Mouse (Mus musculus): ENCODE results near the gene Nr1d1. TPM values are rescaled to one million over a fixed set of nuclear protein-coding genes. Genes with fewer than 3 reads are reported as not detected.

The Nr1d1 gene
- polyA plus RNA-seq, 1 experiment from 2014 or later: 1.7 TPM

DNA sequence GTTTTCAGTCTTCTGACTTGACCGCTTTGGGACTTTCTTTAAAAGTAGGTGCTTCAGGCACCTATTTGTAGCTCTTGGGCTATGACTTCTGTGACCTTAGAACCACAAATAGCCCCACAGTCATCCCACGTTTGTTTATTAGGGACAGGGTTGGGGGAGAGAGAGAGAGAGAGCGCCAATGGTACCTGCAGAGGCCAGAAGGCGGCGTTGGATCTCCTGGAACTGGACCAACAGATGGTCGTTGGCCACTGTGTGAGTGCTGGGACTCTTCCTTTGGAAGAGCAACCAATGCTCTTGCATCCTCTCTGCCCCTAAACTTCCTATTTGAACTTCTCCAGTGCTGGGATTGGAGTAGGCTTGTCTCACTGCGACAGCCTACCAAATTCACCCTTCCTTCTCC is 12.1 kb upstream of the Nr1d1 start:
- peak overlapping the region; percentile 72; the same call in 1 of the 2 replicates for H3K27ac ChIP-seq
- H3K4me3 ChIP-seq: no peak overlapping the region
- H3K36me3 ChIP-seq: no peaks in the 10 kb centered on the region
- no peaks in the 10 kb centered on the region for H3K27me3 ChIP-seq
- no peaks in the 10 kb centered on the region for H3K9me3 ChIP-seq
- H3K4me1 ChIP-seq: peaks cover 51% of the 10 kb centered on the region
- H3K9ac ChIP-seq: no peak overlapping the region
- 32% methylated on average over 7 of the region's 7 CpGs for WGBS
- ATAC-seq (ENCODE audit: insufficient number of reproducible peaks, insufficient read depth, low FRiP score, low TSS enrichment): no peak
- 0 out of 2 replicates have a peak overlapping the region, but pooled peaks have one; percentile 40 for H3K4me2 ChIP-seq (replicated peaks)

DNA sequence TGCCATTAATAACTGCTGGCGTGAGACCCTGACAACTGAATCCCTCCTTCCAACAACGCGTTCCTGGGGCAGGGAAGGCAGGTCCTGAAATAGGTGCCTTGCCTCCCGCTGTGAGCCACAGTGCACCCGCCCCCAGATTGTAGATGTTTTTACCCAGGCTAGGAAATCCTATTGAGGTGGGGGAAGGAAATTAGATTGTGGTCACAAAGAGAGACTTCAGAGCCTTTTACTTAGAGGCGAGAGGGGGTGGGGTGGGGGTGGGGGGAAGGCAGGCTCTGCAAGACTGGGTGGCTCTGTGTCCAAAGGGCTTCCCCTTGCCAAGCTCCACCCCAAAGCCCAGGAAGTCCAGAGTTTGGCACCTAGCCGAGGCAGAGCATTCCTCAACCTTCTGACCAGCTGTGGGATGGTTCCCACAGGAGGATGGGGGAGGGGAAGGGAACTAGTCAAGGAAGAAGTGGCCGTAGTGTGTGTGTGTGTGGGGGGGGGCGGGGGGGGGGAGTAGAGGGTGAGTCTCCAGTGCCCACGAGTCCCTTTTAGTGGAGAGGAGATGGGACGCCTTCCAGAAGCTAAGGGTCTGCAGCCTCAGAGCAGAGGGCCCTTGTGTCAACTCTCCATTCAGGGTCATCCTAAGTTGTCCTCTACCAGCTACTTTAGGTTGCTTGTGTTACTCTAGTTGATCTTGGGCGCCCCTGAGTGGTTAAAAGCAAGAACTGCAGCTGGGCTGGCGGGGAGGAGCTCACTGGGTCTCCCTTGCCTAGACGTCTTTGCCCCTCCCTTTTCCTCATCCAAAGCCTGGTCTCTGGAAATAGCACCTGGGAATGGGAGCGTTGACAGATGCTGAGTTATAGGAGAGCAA is 11.5 kb upstream of the Nr1d1 start:
- H3K27ac ChIP-seq: peak overlapping the region; percentile 72
- H3K4me1 ChIP-seq: peaks cover 58% of the 10 kb centered on the region
- no peaks in the 10 kb centered on the region for H3K27me3 ChIP-seq
- 0 out of 2 replicates have a peak overlapping the region, but pooled peaks have one; percentile 4 for H3K4me3 ChIP-seq
- 0 out of 2 replicates have a peak, but pooled peaks have one; percentile 3 for ATAC-seq (ENCODE audit: insufficient number of reproducible peaks, insufficient read depth, low FRiP score, low TSS enrichment)
- no peak overlapping the region for H3K9ac ChIP-seq
- 2% methylated on average over 14 of the region's 15 CpGs for WGBS
- H3K36me3 ChIP-seq: no peaks in the 10 kb centered on the region
- H3K9me3 ChIP-seq: no peaks in the 10 kb centered on the region
- peak overlapping the region; percentile 40 for H3K4me2 ChIP-seq (replicated peaks)

DNA sequence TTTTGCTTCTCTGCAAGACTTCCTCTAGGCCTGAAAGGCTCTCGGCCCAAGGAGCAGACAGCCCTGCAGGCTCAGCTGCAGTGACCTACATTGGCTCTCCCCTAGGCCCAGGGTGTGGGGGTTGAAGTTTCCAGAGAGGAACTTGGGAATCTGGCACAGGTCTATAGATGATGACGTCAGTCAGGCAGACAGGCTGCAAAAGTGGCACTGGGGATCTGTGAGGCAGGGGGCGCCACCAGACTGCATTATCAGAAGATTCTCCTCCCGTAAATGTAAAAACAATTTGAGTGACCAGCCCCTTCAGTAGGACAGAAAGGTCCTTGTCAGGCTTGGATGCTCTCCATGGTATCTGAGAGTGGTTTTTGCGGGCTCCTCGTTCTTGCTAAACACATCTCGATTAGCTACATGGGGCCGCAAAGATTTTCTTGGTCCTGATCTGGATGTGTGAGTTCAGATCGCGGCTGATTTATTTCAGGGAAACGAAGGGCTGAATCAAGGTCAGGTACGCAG is 10.7 kb upstream of the Nr1d1 start:
- Histone ChIP-seq H3K4me3 (no peak overlapping the region), H3K9me3 (no peaks in the 10 kb centered on the region), H3K36me3 (no peaks in the 10 kb centered on the region), H3K27ac (peak overlapping the region; percentile 72), H3K4me2 (replicated peaks) (peak overlapping the region; percentile 40), H3K27me3 (no peaks in the 10 kb centered on the region), H3K9ac (no peak overlapping the region), H3K4me1 (peaks cover 59% of the 10 kb centered on the region)
- ATAC-seq (ENCODE audit: insufficient number of reproducible peaks, insufficient read depth, low FRiP score, low TSS enrichment): no peak
- 9% methylated on average over 12 of the region's 12 CpGs for WGBS

DNA sequence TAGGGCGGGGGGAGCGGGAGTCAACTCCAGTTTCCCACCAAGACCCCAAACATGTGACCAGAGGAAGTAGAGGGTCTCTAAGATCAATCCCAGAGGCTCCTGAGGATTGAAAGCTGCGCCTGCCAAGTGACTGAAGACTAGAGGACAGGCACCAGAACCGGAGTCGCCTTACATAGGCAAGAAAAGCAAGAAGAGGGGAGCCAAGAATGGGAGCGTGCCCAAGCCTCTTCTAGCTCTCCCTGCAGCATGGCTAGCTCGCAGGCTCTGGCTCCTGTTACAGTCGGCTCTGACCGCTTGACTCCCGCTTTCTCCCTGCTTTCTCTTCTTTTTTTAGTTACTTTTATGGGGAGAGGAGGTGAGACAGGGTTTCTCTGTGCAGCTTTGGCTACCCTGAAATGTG is 10.1 kb upstream of the Nr1d1 start:
- ATAC-seq (ENCODE audit: insufficient number of reproducible peaks, insufficient read depth, low FRiP score, low TSS enrichment): no peak
- WGBS: 53% methylated on average over 10 of the region's 10 CpGs
- Histone ChIP-seq H3K27me3 (no peaks in the 10 kb centered on the region), H3K4me1 (peaks cover 59% of the 10 kb centered on the region), H3K4me3 (no peak overlapping the region), H3K9me3 (no peaks in the 10 kb centered on the region), H3K9ac (no peak overlapping the region), H3K27ac (peak overlapping the region; percentile 72), H3K4me2 (replicated peaks) (0 out of 2 replicates have a peak overlapping the region, but pooled peaks have one; percentile 40), H3K36me3 (no peaks in the 10 kb centered on the region)

DNA sequence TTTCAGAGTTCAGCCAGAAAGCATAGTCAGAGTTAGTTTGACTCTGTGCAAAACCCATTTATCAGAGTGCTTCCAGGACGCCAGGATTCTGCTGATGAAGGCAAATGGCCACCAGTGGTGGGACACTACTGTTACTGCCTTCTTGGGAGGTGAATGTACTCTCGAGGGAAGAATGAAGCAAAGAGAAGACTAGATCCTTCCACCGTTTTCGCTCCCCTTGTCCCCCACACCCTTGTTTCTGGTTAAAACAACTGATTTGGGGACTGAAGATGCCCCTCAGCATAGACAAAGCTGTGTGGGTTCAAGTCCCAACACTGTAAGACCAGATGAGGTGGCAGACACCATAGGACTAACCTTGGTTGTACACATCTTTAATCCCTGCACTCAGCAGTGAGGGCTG is 9.0 kb upstream of the Nr1d1 start:
- Histone ChIP-seq H3K4me1 (peaks cover 59% of the 10 kb centered on the region), H3K4me3 (no peak overlapping the region), H3K27me3 (no peaks in the 10 kb centered on the region), H3K9ac (no peak overlapping the region), H3K27ac (peak overlapping the region; percentile 92; the same call in 1 of the 2 replicates), H3K36me3 (no peaks in the 10 kb centered on the region), H3K4me2 (replicated peaks) (no peak overlapping the region), H3K9me3 (no peaks in the 10 kb centered on the region)
- ATAC-seq (ENCODE audit: insufficient number of reproducible peaks, insufficient read depth, low FRiP score, low TSS enrichment): no peak
- WGBS: 75% methylated on average over 4 of the region's 4 CpGs

DNA sequence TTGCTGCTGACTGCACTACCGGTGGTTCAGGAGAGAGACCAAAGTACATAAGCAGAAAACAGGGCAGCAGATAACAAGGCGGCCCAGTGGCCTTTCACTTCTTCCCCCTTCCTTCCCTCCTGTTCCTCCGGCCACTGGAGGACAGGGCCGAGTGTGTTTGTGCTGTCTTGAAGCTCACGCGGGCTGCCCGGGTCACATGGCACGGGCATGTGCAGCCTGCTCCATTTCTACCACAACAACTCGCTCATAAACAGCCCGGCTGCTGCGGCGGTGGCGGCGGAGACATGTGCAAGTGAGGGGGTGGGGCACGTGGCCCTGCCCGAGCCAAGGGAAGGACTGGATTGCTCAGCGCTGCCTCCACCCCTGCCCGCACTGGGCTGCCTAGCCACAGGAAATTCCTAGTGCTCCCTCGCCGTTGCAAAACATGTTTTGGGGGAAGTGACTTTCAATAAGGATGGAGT is 8.1 kb upstream of the Nr1d1 start:
- Histone ChIP-seq H3K4me2 (replicated peaks) (peak overlapping the region; percentile 46), H3K9me3 (no peaks in the 10 kb centered on the region), H3K4me3 (peak overlapping the region; percentile 12), H3K36me3 (no peaks in the 10 kb centered on the region), H3K4me1 (peaks cover 54% of the 10 kb centered on the region), H3K9ac (peak overlapping the region; percentile 38), H3K27me3 (no peaks in the 10 kb centered on the region), H3K27ac (peak overlapping the region; percentile 92)
- peak; percentile 32; the same call in 1 of the 2 replicates for ATAC-seq (ENCODE audit: insufficient number of reproducible peaks, insufficient read depth, low FRiP score, low TSS enrichment)
- WGBS: 2% methylated on average over 20 of the region's 20 CpGs

DNA sequence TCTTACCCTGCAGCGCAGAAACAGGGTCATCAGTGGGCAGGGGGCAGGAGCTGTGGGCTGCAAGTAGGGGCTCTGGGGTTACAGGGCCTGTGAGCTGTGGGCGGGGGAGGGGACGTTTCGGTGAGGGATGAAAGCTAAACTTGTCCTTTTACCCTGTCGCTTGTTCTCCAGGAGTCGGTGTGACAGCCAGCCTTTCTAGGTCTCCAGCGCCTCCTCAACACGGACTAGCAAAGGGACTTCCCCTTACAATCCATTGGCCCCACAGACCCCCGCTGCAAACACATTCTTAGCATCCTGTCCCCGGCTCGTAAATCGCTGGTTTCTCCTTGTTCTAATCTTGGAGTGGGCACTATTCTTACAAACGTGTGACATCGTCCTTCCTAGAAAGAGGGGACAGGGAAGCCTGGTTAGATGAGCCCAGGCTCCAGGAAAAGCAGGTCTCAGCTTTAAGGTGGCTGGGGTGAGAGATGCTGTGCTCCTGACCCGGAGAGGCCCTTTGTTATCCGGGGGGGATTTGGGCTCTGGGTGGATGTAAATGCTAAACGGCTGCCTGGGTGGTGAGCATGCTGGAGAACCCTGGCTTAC is 7.6 kb upstream of the Nr1d1 start:
- 3% methylated on average over 17 of the region's 17 CpGs for WGBS
- H3K9me3 ChIP-seq: no peaks in the 10 kb centered on the region
- H3K4me2 ChIP-seq (replicated peaks): peak overlapping the region; percentile 46
- H3K4me3 ChIP-seq: peak overlapping the region; percentile 12
- no peaks in the 10 kb centered on the region for H3K27me3 ChIP-seq
- ATAC-seq (ENCODE audit: insufficient number of reproducible peaks, insufficient read depth, low FRiP score, low TSS enrichment): no peak
- H3K36me3 ChIP-seq: no peaks in the 10 kb centered on the region
- H3K27ac ChIP-seq: peak overlapping the region; percentile 92
- peak overlapping the region; percentile 38 for H3K9ac ChIP-seq
- H3K4me1 ChIP-seq: peaks cover 55% of the 10 kb centered on the region

DNA sequence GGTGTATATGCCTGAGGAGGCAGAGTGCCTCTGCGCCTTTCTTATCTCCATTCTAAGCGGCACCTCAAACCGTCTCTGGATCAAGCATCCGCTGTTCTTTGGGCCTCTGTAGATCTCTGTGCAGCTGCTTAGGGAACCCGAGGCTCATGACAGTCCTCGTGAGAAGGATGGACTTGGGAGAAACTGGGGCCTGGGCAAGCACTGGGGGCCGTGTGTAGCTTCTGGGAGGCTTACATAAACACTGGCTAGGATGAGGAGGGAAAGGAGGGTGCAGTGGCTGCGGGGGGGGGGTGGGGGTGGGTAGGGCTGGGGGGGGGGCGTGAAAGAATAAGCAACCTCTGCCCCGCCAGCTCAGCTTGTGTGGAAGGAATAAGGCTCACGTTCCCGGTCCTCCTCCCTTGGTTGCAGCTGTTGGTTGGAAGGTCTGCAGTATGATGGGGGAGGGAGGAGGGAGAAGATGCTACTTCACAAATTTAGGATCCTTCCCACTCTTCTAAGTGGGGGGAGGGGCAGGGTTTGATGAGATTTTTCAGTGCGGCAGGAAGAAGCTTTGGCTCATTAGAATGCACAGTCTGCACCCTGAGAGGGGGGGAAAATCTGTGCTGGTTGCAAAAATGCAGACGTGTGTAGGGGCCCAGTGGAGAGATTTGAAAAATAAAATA is 6.8 kb upstream of the Nr1d1 start:
- Histone ChIP-seq H3K36me3 (no peaks in the 10 kb centered on the region), H3K4me1 (peaks cover 57% of the 10 kb centered on the region), H3K4me3 (no peak overlapping the region), H3K4me2 (replicated peaks) (peak overlapping the region; percentile 28; the same call in 1 of the 2 replicates), H3K27me3 (no peaks in the 10 kb centered on the region), H3K27ac (peak overlapping the region; percentile 92), H3K9ac (no peak overlapping the region), H3K9me3 (no peaks in the 10 kb centered on the region)
- WGBS: 13% methylated on average over 12 of the region's 14 CpGs
- no peak for ATAC-seq (ENCODE audit: insufficient number of reproducible peaks, insufficient read depth, low FRiP score, low TSS enrichment)

DNA sequence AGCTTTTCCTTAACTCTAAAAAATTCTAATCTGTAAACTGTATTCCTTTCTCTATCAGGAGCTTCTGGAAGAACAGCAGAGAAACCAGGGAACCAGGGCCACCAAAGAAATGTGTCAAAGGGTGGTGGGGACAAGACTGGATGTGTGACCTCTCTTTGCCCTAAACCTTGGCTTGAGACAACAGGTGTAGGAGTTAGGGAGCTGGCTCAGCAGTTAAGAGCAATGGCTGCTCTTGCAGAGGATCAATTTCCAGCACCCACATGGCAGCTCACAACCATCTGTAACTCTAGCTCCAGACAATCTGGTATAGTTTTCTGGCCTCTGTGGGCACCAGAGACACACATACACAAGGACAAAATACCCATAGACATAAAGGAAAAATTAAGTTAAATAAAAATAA is 2.8 kb upstream of the Nr1d1 start:
- H3K27ac ChIP-seq: peak overlapping the region; percentile 87
- no peaks in the 10 kb centered on the region for H3K9me3 ChIP-seq
- H3K4me1 ChIP-seq: peaks cover 59% of the 10 kb centered on the region
- no peak overlapping the region; the same call in 1 of the 2 replicates for H3K9ac ChIP-seq
- H3K36me3 ChIP-seq: no peaks in the 10 kb centered on the region
- no peak overlapping the region for H3K4me3 ChIP-seq
- H3K4me2 ChIP-seq (replicated peaks): no peak overlapping the region; the same call in 1 of the 2 replicates
- ATAC-seq (ENCODE audit: insufficient number of reproducible peaks, insufficient read depth, low FRiP score, low TSS enrichment): no peak
- H3K27me3 ChIP-seq: no peaks in the 10 kb centered on the region

DNA sequence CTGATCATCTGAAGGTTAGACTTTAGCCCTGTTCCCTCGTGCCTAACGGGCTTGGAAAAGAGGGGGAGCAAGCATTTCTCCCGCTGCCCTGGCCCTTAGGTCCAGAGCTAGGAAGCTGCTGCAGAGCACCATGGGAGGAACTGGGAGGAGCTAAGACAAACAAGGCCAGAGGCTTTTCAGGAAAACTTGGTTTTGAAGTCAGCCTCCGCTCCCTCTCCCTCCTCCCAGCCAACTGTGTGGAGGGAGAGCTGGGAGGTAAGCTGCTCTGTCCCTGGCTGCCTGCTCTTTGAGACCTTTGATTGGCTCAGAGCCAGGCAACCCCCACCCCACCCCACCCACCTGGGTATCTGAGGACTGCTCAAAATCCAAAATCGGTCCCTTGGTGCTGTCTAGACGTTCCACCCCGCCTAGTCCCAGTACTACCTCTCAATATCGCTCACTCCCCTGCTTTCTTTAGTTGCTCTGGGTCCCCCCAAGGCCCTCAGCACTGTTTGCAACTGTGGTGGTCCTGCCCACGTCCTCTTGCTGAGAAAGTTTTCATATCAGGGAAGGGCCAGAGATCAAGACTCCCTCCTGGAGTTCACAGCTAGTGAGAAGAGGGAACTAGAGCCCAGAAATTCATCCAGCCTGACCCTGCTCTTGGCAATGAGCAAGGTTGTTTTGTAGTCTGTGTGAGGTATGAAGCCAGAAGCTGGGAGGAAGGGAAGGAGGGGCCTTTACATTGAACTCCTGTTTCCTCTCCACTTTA is 1.9 kb upstream of the Nr1d1 start:
- H3K4me3 ChIP-seq: no peak overlapping the region
- H3K27ac ChIP-seq: peak overlapping the region; percentile 87
- H3K9ac ChIP-seq: peak overlapping the region; percentile 2; the same call in 1 of the 2 replicates
- ATAC-seq (ENCODE audit: insufficient number of reproducible peaks, insufficient read depth, low FRiP score, low TSS enrichment): 0 out of 2 replicates have a peak, but pooled peaks have one; percentile 7
- peak overlapping the region; percentile 12 for H3K4me2 ChIP-seq (replicated peaks)
- no peaks in the 10 kb centered on the region for H3K36me3 ChIP-seq
- H3K4me1 ChIP-seq: peaks cover 50% of the 10 kb centered on the region
- no peaks in the 10 kb centered on the region for H3K9me3 ChIP-seq
- no peaks in the 10 kb centered on the region for H3K27me3 ChIP-seq
- WGBS: 6% methylated on average over 9 of the region's 9 CpGs

Measured in embryonic facial prominence, embryonic 12.5 days (tissue).